Mouse (Mus musculus) spleen, adult 2 months (tissue): ENCODE results near the gene Lhfpl2. TPM values are rescaled to one million over a fixed set of nuclear protein-coding genes. Genes with fewer than 3 reads are reported as not detected.

Experiments
- DNase-seq, 2 experiments: peaks; one replicate each; pipeline versions ENCODE4 v3.0.0 to v3.0.0-alpha.2; 2012 to 2021; ENCODE audit warnings: low spot score in 2 of 2, low read depth in 1 of 2
- H3K27ac ChIP-seq: fragments of 200-500 bp; 2 replicates; pipeline ENCODE4 v1.5.1; 2012; ENCODE audit warnings: low read length, inconsistent platforms; ENCODE audit not compliant: insufficient read depth
- H3K27me3 ChIP-seq: fragments of 200-500 bp; 2 replicates; pipeline ENCODE4 v1.6.1; 2012; ENCODE audit warnings: mild to moderate bottlenecking, moderate library complexity, low read length, inconsistent platforms; ENCODE audit not compliant: control insufficient read depth, insufficient read depth
- H3K36me3 ChIP-seq: fragments of 200-500 bp; 2 replicates; pipeline ENCODE4 v1.6.1; 2012; ENCODE audit warnings: mild to moderate bottlenecking, low read length, inconsistent platforms; ENCODE audit not compliant: control insufficient read depth, insufficient read depth
- H3K4me1 ChIP-seq: fragments of 200-500 bp; 2 replicates; pipeline ENCODE4 v1.6.1; 2011; ENCODE audit warnings: inconsistent platforms; ENCODE audit not compliant: control insufficient read depth, insufficient read depth, insufficient read length
- H3K4me3 ChIP-seq: fragments of 200-500 bp; 2 replicates; pipeline ENCODE4 v1.5.1; 2011; ENCODE audit warnings: mild to moderate bottlenecking, inconsistent platforms; ENCODE audit not compliant: insufficient read depth, insufficient read length; ENCODE audit errors: extremely low read depth
- CTCF ChIP-seq: fragments of 200-500 bp; IDR thresholded peaks from 2 replicates; pipeline ENCODE4 v1.5.1; 2011; ENCODE audit warnings: mild to moderate bottlenecking, inconsistent platforms; ENCODE audit not compliant: insufficient read depth, insufficient read length, insufficient replicate concordance; ENCODE audit errors: extremely low read depth
- POLR2A ChIP-seq: fragments of 200-500 bp; IDR thresholded peaks from 2 replicates; pipeline ENCODE4 v1.6.1; 2011; ENCODE audit warnings: low read depth, low read length, inconsistent platforms
- WGBS: fragments of 180-500 bp; shearing (Covaris S2); methylation state at CpG from one replicate; pipeline ENCODE4 v1.1.7; 2018; 5-methylcytosine and 5-hydroxymethylcytosine counted together
- polyA plus RNA-seq: library from polyadenylated mRNA; depleted of rRNA; stranded (reverse); fragments of >200 nt; gene quantifications from 2 replicates; pipeline ENCODE4 v1.2.3, GENCODE M21; 2012

Gene Lhfpl2
- polyA plus RNA-seq, 1 experiment, result 4.8 TPM

GRCm38 (mm10) chr13:94174577-94175279 is 117.1 kb downstream of the Lhfpl2 start:
- no peak for DNase-seq
- Histone ChIP-seq H3K36me3 (no peaks in the 10 kb centered on the region), H3K27me3 (peaks cover 6% of the 10 kb centered on the region), H3K4me1 (0 out of 2 replicates have a peak, but pooled peaks cover 2% of the 10 kb centered on the region), H3K27ac (no peak overlapping the region), H3K4me3 (peak overlapping the region; percentile 51)
- WGBS, result 20% methylated on average over 16 of the region's 16 CpGs
- TF ChIP-seq CTCF (no peak), POLR2A (no peak)

GRCm38 (mm10) chr13:94175379-94176050 is 117.9 kb downstream of the Lhfpl2 start:
- H3K27me3 ChIP-seq, result peaks cover 6% of the 10 kb centered on the region
- H3K36me3 ChIP-seq, result no peaks in the 10 kb centered on the region
- H3K4me3 ChIP-seq, result no peak overlapping the region
- TF ChIP-seq CTCF (no peak), POLR2A (no peak)
- WGBS, result 62% methylated on average over 6 of the region's 6 CpGs
- DNase-seq, result no peak
- H3K27ac ChIP-seq, result no peak overlapping the region
- 0 out of 2 replicates have a peak, but pooled peaks cover 2% of the 10 kb centered on the region for H3K4me1 ChIP-seq

GRCm38 (mm10) chr13:94177148-94177547 is 119.6 kb downstream of the Lhfpl2 start:
- WGBS, result 62% methylated on average over 7 of the region's 7 CpGs
- H3K27ac ChIP-seq, result no peak overlapping the region
- TF ChIP-seq CTCF, result no peak
- no peak for TF ChIP-seq POLR2A

GRCm38 (mm10) chr13:94178401-94179040 is 120.9 kb downstream of the Lhfpl2 start:
- H3K36me3 ChIP-seq, result no peaks in the 10 kb centered on the region
- no peak for TF ChIP-seq CTCF
- TF ChIP-seq POLR2A, result no peak
- WGBS, result 64% methylated on average over 11 of the region's 11 CpGs

More at GRCm38 (mm10) chr13:94177148-94177547, 119.6 kb downstream of the Lhfpl2 start:
- Histone ChIP-seq H3K27me3 (peaks cover 6% of the 10 kb centered on the region), H3K4me1 (0 out of 2 replicates have a peak, but pooled peaks cover 2% of the 10 kb centered on the region), H3K36me3 (no peaks in the 10 kb centered on the region), H3K4me3 (no peak overlapping the region)
- DNase-seq, result no peak

GRCm38 (mm10) chr13:94180477-94181420 is 123.2 kb downstream of the Lhfpl2 start:
- no peaks in the 10 kb centered on the region for H3K27me3 ChIP-seq
- WGBS, result 88% methylated on average over 5 of the region's 5 CpGs
- no peak for DNase-seq
- H3K36me3 ChIP-seq, result no peaks in the 10 kb centered on the region
- TF ChIP-seq CTCF (no peak), POLR2A (no peak)
- H3K27ac ChIP-seq, result no peak overlapping the region
- no peaks in the 10 kb centered on the region for H3K4me1 ChIP-seq
- no peak overlapping the region for H3K4me3 ChIP-seq

More at GRCm38 (mm10) chr13:94178401-94179040, 120.9 kb downstream of the Lhfpl2 start:
- Histone ChIP-seq H3K4me3 (no peak overlapping the region), H3K4me1 (0 out of 2 replicates have a peak, but pooled peaks cover 2% of the 10 kb centered on the region), H3K27ac (no peak overlapping the region), H3K27me3 (peaks cover 6% of the 10 kb centered on the region)
- DNase-seq, result no peak

- TF ChIP-seq POLR2A (no peak), CTCF (no peak)
- Histone ChIP-seq H3K27me3 (no peaks in the 10 kb centered on the region), H3K36me3 (no peaks in the 10 kb centered on the region), H3K4me1 (no peaks in the 10 kb centered on the region), H3K4me3 (no peak overlapping the region), H3K27ac (no peak overlapping the region)
- WGBS, result 91% methylated on average over 5 of the region's 5 CpGs
- no peak for DNase-seq
Observed at GRCm38 (mm10) chr13:94182026-94182425, 124.4 kb downstream of the Lhfpl2 start.
